Mouse (Mus musculus): ENCODE results near the gene Vmn1r171.
"Not testable (repeated sequence)": the region's sequence is repeated elsewhere in the genome, so short reads cannot be mapped to it uniquely, and the experiment has no call there.

Gene Vmn1r171

DNA sequence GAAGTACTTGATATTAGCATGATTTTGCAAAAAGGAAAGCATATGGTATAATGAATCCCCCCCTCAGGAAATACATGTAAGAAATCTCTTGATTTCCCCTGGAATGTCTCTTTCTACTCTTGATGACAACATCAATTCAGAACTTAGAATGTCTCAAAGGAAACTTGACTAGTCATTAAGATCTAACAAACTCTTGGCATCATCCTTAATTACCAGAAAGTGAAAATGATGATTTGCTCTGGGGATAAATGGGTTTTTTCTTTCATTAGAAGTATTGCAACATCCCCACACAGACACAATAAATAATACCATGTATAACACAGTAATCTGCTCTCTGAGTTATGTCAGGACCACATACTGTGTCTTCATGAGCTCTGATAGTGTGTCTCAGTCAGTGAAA, at the start of gene Vmn1r171:
Gene Vmn1r171 (plus strand): TSS at position 301 of the 400 bp plus-strand sequence.
- DNase-seq (ENCODE audit: low read depth): no peak

DNA sequence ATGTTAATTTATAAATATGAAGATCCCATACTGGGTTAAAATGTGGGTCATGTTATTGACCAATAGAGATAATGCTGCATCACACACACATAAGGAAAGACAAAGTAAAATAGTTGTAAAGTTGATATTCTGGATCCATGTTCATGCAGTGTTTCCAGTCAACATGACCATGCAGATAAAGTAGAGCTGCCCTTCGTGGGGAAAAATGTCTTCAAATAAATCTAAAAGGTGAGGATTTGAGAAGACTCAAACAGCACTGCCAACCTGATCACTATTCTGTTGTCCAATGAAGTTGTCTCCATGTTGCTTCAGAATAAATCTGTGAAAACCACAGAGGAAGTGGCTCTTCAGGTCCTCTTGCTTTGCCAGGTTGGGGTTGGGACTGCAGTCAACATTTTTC, 24.6 kb upstream of the Vmn1r171 start, which contains the start of gene Vmn1r170:
Gene Vmn1r170 (plus strand): TSS at position 301 of the 400 bp plus-strand sequence.
- DNase-seq (ENCODE audit: low read depth): not testable (repeated sequence)

GRCm38 (mm10) chr7:23658016-23658415, 27.5 kb downstream of the Vmn1r171 start, which contains the start of gene Vmn1r172:
Gene Vmn1r172 (plus strand): TSS chr7:23658316.
- no peak for DNase-seq (ENCODE audit: low read depth)
